Mouse (Mus musculus) forebrain, postnatal 0 days (tissue): ENCODE results near the gene Amt. TPM values are rescaled to one million over a fixed set of nuclear protein-coding genes. Genes with fewer than 3 reads are reported as not detected.
"Not testable (repeated sequence)": the region's sequence is repeated elsewhere in the genome, so short reads cannot be mapped to it uniquely, and the experiment has no call there.

Experiments
- ATAC-seq: fragments of 200-750 bp; cut with Nextera tagmentation; 2 replicates; pipeline ENCODE4 v1.8.0; 2017; ENCODE audit warnings: mild to moderate bottlenecking, moderate library complexity
- DNase-seq: peaks from one replicate; pipeline ENCODE4 v3.0.0-alpha.2; 2015
- H3K27ac ChIP-seq: fragments of 300-500 bp; sonication (generic); 2 replicates; pipeline ENCODE4 v1.5.1; 2014; ENCODE audit warnings: low read depth, mild to moderate bottlenecking, antibody characterized with exemption, low read length, moderate library complexity, mixed read lengths
- H3K27me3 ChIP-seq: fragments of 300-500 bp; sonication (generic); 2 replicates; pipeline ENCODE4 v1.6.1; 2014; ENCODE audit warnings: mild to moderate bottlenecking, low read length, mixed read lengths; ENCODE audit not compliant: insufficient read depth
- H3K36me3 ChIP-seq: fragments of 300-500 bp; sonication (generic); 2 replicates; pipeline ENCODE4 v1.6.1; 2014; ENCODE audit warnings: mild to moderate bottlenecking, moderate library complexity; ENCODE audit not compliant: insufficient read depth
- H3K4me1 ChIP-seq: fragments of 300-500 bp; sonication (generic); 2 replicates; pipeline ENCODE4 v1.6.1; 2014; ENCODE audit warnings: antibody characterized with exemption; ENCODE audit not compliant: insufficient read depth
- H3K4me2 ChIP-seq: fragments of 300-500 bp; sonication (generic); 2 replicates; pipeline ENCODE4 v1.6.1; 2014; ENCODE audit warnings: low read depth, mild to moderate bottlenecking, moderate library complexity
- H3K4me3 ChIP-seq: fragments of 300-500 bp; sonication (generic); 2 replicates; pipeline ENCODE4 v1.5.1; 2014; ENCODE audit warnings: low read depth, low read length, mixed read lengths
- H3K9ac ChIP-seq: fragments of 300-500 bp; sonication (generic); 2 replicates; pipeline ENCODE4 v1.6.1; 2014; ENCODE audit warnings: mild to moderate bottlenecking
- H3K9me3 ChIP-seq: fragments of 300-500 bp; sonication (generic); 2 replicates; pipeline ENCODE4 v1.6.1; 2016; ENCODE audit warnings: low read length
- CTCF ChIP-seq: sonication (generic); IDR thresholded peaks from 2 replicates; pipeline ENCODE4 v1.5.1; 2016; ENCODE audit warnings: antibody characterized with exemption, control low read depth, low read depth
- WGBS: fragments of 180-500 bp; shearing (Covaris S2); extraction: QIAGEN DNeasy Blood & Tissue Kit; methylation state at CpG from one replicate; pipeline ENCODE4 v1.1.7; 2014; 5-methylcytosine and 5-hydroxymethylcytosine counted together
- polyA plus RNA-seq: library from polyadenylated mRNA; unstranded; fragments of >200 nt; fragmentation: Nextera tagmentation; extraction: Ambion mirVana; gene quantifications from 2 replicates; pipeline ENCODE4 v1.2.1, GENCODE M21; 2015
- total RNA-seq: library from RNA; depleted of rRNA; stranded (reverse); fragments of >200 nt; gene quantifications from 2 replicates; pipeline ENCODE4 v1.2.3, GENCODE M21; 2014

Amt gene
- total and polyA plus RNA-seq, 2 experiments from 2014 or later, result 20.1 to 32.6 TPM

DNA sequence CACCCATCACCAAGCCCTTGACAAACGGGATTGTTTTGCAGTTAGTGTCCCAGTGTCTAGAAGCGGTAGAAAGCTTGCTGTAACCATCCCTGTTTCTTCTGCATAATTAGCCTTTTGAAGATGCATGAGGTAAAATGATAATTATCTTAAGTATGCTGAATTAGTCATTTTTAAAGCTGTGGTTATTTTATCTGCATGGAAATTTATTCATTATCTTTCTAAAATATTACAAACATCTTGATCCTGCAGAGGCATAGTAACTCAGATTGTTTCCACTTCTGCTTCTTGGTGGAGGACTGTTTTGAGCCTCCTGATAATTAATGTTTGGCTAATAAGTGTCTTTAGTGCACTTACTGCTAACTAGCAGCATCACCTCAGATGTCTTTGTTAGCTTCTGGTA lies 21.8 kb downstream of the Amt start:
- 62% methylated on average over 2 of the region's 2 CpGs for WGBS
- Histone ChIP-seq H3K4me3 (no peak overlapping the region), H3K9ac (no peak overlapping the region), H3K4me2 (no peak overlapping the region), H3K9me3 (no peaks in the 10 kb centered on the region), H3K27me3 (no peaks in the 10 kb centered on the region), H3K27ac (no peak overlapping the region), H3K4me1 (no peaks in the 10 kb centered on the region), H3K36me3 (no peaks in the 10 kb centered on the region)
- DNase-seq, result no peak
- TF ChIP-seq CTCF, result no peak
- no peak for ATAC-seq

GRCm38 (mm10) chr9:108322054-108322453 lies 25.4 kb downstream of the Amt start:
- H3K9ac ChIP-seq, H3K36me3 ChIP-seq, H3K27me3 ChIP-seq, H3K27ac ChIP-seq, ATAC-seq, H3K9me3 ChIP-seq, H3K4me3 ChIP-seq, H3K4me1 ChIP-seq, H3K4me2 ChIP-seq, DNase-seq: not testable (repeated sequence)
- WGBS, result 92% methylated on average over 7 of the region's 7 CpGs

- ATAC-seq, result no peak
- no peak overlapping the region for H3K27ac ChIP-seq
- no peak for TF ChIP-seq CTCF
- no peak overlapping the region for H3K4me3 ChIP-seq
- 76% methylated on average over 1 of the region's 1 CpGs for WGBS
- no peaks in the 10 kb centered on the region for H3K4me1 ChIP-seq
- no peaks in the 10 kb centered on the region for H3K27me3 ChIP-seq
- no peak overlapping the region for H3K4me2 ChIP-seq
- H3K9me3 ChIP-seq, result no peaks in the 10 kb centered on the region
- DNase-seq, result peak; percentile 13
- H3K9ac ChIP-seq, result no peak overlapping the region
- H3K36me3 ChIP-seq, result peaks cover 18% of the 10 kb centered on the region
Measured at GRCm38 (mm10) chr9:108324784-108325183, 28.1 kb downstream of the Amt start.

DNA sequence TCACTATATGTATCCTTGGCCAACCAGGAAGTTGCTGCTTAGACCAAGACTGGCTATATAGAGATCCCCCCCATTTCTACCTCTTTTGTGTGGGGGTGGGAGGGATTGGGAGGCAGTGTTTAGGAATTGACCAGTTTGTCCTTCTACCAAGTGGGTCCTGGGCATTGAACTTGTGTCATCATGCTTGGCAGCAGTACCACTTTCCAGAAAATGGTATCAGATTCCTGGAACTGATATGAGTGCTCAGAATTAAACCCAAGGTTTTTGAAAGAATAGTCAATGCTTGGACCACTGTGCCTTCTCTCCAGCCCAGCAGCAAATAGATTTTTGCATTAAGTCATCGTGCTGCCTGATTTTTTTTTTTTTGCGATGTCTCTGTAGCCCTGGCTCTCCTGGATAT lies 29.2 kb downstream of the Amt start:
- no peak for DNase-seq
- no peak for TF ChIP-seq CTCF
- no peak overlapping the region for H3K9ac ChIP-seq
- no peaks in the 10 kb centered on the region for H3K4me1 ChIP-seq
- H3K27ac ChIP-seq, result no peak overlapping the region
- H3K9me3 ChIP-seq, result no peaks in the 10 kb centered on the region
- no peak overlapping the region for H3K4me3 ChIP-seq
- no peaks in the 10 kb centered on the region for H3K27me3 ChIP-seq
- WGBS, result 92% methylated on average over 2 of the region's 2 CpGs
- H3K4me2 ChIP-seq, result no peak overlapping the region
- H3K36me3 ChIP-seq, result peaks cover 19% of the 10 kb centered on the region
- ATAC-seq, result no peak

- WGBS, result 67% methylated on average over 10 of the region's 10 CpGs
- Histone ChIP-seq H3K4me1 (peaks cover 13% of the 10 kb centered on the region), H3K36me3 (peaks cover 29% of the 10 kb centered on the region), H3K4me3 (no peak overlapping the region), H3K9me3 (no peaks in the 10 kb centered on the region), H3K9ac (no peak overlapping the region), H3K4me2 (peak overlapping the region; percentile 80), H3K27ac (peak overlapping the region; percentile 85; the same call in 1 of the 2 replicates), H3K27me3 (no peaks in the 10 kb centered on the region)
- no peak for ATAC-seq
- DNase-seq, result no peak
- TF ChIP-seq CTCF, result no peak
Measured at GRCm38 (mm10) chr9:108337848-108338550, 41.3 kb downstream of the Amt start.

GRCm38 (mm10) chr9:108338551-108338885 lies 41.9 kb downstream of the Amt start:
- Histone ChIP-seq H3K27me3 (no peaks in the 10 kb centered on the region), H3K4me1 (peaks cover 13% of the 10 kb centered on the region), H3K36me3 (peaks cover 26% of the 10 kb centered on the region), H3K4me3 (peak overlapping the region; percentile 50), H3K9ac (peak overlapping the region; percentile 70; the same call in 1 of the 2 replicates), H3K27ac (peak overlapping the region; percentile 85), H3K4me2 (peak overlapping the region; percentile 80), H3K9me3 (no peaks in the 10 kb centered on the region)
- WGBS, result 20% methylated on average over 6 of the region's 6 CpGs
- ATAC-seq, result no peak; the same call in 1 of the 2 replicates
- no peak for DNase-seq
- TF ChIP-seq CTCF, result no peak

- DNase-seq (peak; percentile 92), ATAC-seq (peak; percentile 98)
- Histone ChIP-seq H3K4me1 (peaks cover 13% of the 10 kb centered on the region), H3K9ac (peak within 1 kb of the TSS; percentile 70), H3K36me3 (peaks cover 20% of the 10 kb centered on the region), H3K4me2 (peak within 1 kb of the TSS; percentile 80), H3K9me3 (no peaks in the 10 kb centered on the region), H3K4me3 (peak within 1 kb of the TSS; percentile 50), H3K27me3 (no peaks in the 10 kb centered on the region), H3K27ac (peak within 1 kb of the TSS; percentile 85)
- TF ChIP-seq CTCF, result peak; percentile 12
- WGBS, result under 1% methylated on average over 49 of the region's 49 CpGs
Measured at GRCm38 (mm10) chr9:108338886-108339781, 42.5 kb downstream of the Amt start, which contains the start of gene Gpx1. Gene Gpx1, plus strand, starts transcription at chr9:108338903.
